Mouse (Mus musculus) kidney, adult 18-20 months (tissue): ENCODE results near the gene Nadsyn1.

Experiments
- DNase-seq: peaks from one replicate; pipeline ENCODE4 v3.0.0; 2021

Nadsyn1 gene

GRCm38 (mm10) chr7:143822375-143823265 lies at the start of gene Nadsyn1, which contains the start of gene Dhcr7:
Gene Nadsyn1, minus strand, starts transcription at chr7:143822849.
Gene Dhcr7, plus strand, starts transcription at chr7:143823145.
- DNase-seq = peak; percentile 99

- DNase-seq = no peak
Observed at GRCm38 (mm10) chr7:143868874-143869273, 46.2 kb upstream of the Nadsyn1 start.

GRCm38 (mm10) chr7:143866538-143866937 lies 43.9 kb upstream of the Nadsyn1 start, which contains the start of gene Gm498:
Gene Gm498, plus strand, starts transcription at chr7:143866838.
- no peak for DNase-seq

GRCm38 (mm10) chr7:143848768-143849482 lies 26.3 kb upstream of the Nadsyn1 start:
- peak; percentile 45 for DNase-seq

DNA sequence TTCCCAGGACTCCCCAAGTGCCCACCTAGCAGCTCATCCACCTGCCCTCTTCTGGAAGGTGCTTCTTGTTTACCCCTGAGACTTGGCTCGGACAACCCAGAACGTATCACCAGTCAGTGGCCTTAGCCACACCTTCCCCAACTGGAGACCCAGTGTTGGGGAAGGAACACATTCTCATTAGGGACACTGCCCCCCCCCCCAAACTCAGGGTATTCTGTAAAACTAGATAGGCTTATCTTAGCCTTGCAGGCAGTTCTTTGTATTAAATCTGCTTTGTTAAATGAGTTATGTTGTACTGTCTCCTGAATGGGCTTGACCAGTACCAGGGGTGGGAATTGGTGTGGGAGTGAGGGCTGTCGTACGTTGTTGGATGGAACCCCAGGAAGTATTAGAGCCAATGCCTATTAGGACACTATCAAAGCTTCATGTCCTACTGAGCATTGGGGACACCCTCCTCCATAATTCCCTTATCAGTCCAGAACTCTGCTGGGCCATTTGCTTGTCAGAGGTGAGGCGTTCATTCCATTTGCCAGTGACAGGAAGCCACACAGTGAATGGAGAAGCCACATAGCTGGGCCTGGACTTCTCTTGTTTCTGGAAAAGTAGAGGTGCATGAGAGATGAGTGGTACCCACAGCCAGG lies 25.6 kb upstream of the Nadsyn1 start:
- no peak for DNase-seq

- DNase-seq = no peak
Observed at GRCm38 (mm10) chr7:143841301-143841700, 18.7 kb upstream of the Nadsyn1 start.

DNA sequence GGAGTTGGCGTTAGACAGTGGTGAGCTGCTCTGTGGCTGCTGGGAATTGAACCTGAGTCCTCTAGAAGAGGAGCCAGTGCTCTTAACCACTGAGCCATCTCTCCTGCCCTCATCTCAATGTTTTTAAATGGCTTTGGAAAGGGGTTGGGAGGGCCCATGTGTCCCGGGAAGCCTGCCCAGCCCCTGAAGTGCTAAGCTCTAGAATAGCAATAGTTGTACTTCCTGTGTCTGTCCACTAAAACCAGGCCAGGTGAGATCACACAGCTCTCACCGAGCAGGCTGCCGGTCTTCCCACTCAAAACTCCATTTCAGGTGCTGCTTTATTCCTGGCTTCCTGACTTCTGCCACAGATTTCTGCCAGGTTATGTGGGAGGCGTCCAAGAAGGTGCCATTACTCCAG lies 17.5 kb upstream of the Nadsyn1 start:
- no peak for DNase-seq

- DNase-seq = no peak
Observed at GRCm38 (mm10) chr7:143837705-143838358, 15.2 kb upstream of the Nadsyn1 start.

GRCm38 (mm10) chr7:143834972-143835371 lies 12.3 kb upstream of the Nadsyn1 start:
- DNase-seq = no peak

- no peak for DNase-seq
Observed at GRCm38 (mm10) chr7:143834316-143834715, 11.7 kb upstream of the Nadsyn1 start.

DNA sequence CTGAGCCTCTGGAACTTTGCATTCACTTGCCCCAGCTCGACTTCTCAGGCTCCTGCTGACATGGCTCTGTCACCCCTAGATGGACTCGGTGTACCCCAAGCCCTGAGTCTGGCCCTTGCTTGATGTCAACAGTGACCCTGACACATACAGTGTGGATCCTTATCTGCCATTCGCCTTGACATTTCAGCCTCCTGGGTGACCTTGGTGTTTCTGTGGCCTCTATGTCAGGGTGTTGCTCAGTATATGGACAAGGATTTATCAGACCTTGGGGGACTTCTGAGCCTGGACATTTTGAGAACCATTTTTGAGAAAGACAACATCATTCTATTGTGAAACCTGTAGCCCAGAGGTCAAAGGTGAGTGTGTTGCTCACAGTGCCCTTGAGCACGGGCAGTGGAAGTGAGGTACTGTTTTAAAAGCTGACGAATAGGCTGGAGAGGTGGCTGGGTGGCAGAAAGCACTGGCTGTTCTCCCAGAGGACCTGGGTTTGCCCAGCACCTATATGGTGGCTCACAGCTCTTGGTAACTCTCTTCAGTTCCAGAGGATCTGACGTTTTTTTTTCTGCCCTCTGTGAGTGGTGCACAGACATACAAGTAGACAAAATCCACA lies 11.0 kb upstream of the Nadsyn1 start:
- no peak for DNase-seq

- DNase-seq = no peak
Observed at GRCm38 (mm10) chr7:143832611-143833010, 10.0 kb upstream of the Nadsyn1 start.

- DNase-seq = no peak
Observed at GRCm38 (mm10) chr7:143832196-143832595, 9.5 kb upstream of the Nadsyn1 start.

GRCm38 (mm10) chr7:143830399-143830798 lies 7.8 kb upstream of the Nadsyn1 start:
- no peak for DNase-seq

- DNase-seq = peak; percentile 94
Observed at GRCm38 (mm10) chr7:143829504-143830331, 7.1 kb upstream of the Nadsyn1 start.

- no peak for DNase-seq
Observed at GRCm38 (mm10) chr7:143826985-143827384, 4.3 kb upstream of the Nadsyn1 start.

DNA sequence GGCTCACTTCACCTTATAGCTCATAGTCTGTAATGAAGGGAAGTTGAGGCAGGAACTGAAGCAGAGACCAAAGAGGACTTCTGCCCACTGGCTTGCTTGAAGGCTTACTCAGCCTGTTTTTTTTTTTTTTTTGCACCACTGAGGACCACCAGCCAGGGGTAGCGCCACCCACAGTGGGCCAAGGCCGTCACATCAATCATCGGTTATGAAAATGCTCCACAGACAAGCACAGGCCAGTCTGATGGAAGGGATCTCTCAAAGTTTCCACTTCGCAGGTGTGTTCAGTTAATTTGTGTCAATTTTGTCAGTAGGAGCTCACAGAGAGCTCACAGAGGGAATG lies 587 bp upstream of the Nadsyn1 start:
- DNase-seq = no peak

DNA sequence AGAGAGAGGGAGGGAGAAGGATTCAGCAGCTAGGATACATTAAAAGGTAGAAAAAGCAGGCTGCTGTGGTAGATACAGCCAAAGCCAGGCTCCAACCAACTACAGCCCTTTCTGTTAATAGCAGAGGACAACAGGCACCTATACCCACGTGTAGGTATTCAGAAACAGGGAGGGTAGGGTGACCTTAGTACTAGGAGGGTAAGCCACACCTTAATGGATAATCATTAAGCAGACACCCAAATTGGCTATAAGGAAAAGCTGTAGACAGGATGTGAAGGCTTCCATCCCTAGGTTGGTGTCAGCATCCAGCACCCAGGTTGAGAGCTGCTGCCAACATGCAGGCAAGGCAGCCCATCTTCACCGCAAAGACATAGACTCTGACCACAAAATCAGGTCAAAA lies 1.4 kb downstream of the Nadsyn1 start:
- DNase-seq = no peak

- DNase-seq = no peak
Observed at GRCm38 (mm10) chr7:143819201-143819600, 3.4 kb downstream of the Nadsyn1 start.

GRCm38 (mm10) chr7:143808909-143809308 lies 13.7 kb downstream of the Nadsyn1 start:
- peak; percentile 29 for DNase-seq

- no peak for DNase-seq
Observed at GRCm38 (mm10) chr7:143805199-143805624, 17.4 kb downstream of the Nadsyn1 start.
